Mouse (Mus musculus): ENCODE measurements around the gene Thumpd3.
A peak's percentile ranks its signal among the peaks of the same experiment; 100 is the strongest.

Thumpd3 gene

DNA sequence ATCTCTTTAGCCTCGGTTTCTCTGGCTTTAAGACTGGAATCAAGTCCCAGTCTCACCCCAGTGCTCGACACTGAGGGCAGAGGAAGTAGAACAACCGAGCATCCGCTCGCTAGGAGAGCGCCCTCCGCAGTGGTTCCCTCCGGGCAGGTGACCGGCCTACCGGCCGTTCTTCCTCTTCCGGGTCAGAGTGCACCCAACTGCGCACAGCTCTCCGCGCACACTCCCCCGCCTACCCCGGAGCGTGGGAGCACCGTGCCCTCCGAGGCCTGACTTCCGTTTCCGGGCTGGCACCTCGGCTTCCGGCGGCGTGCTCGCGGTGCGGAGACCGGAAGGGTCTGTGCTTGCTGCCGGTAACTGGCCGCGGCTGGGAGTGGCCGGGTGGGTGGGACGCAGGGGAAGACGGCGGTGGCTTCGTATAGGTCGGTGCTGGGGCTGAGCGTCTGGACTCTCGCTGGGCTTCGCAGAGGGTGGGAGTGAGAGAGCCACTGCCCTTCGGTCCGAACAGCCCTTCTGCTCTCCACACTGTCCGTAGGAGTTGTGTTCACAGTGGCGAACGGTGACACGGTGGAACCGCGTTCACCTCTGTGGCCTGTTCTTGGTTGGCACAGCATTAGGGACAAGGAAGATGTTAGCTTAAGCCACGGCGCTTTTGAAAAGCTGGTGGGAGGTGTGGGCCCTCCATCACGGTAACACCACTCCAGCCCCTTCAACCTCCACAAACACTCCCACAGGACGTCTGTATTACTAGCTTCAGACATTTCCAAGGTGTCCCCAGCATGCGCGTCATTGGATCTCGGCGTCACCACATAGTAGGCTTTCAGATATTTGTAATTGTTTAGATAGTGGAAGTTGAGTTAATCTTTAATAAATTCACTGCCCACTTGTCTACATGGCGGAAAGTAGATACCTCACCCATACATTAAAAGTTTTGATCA, at the start of gene Thumpd3:
Thumpd3 (plus strand) TSS at position 185 of the 935 bp plus-strand sequence.
- peak; percentile 100 for DNase-seq

DNA sequence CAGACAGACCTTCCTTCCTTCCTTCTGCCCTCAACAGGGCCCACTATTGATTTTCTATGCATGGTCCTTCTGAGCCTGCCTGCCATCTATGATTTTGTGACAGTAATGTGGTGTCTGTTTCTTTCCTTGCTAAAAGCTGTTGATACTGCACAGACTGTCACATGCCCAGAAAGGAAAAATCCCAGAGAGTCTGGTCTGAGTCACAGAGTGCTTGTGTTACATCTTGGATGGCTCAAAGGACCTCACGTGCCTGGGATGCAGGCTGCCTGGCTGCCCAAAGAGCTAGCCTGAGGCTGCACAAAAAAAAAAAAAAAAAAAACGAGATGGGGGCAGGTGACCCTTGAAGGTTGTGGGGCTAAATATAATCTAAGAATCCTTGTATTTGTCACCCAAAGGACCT, 46.8 kb upstream of the Thumpd3 start:
- no peak for DNase-seq

DNA sequence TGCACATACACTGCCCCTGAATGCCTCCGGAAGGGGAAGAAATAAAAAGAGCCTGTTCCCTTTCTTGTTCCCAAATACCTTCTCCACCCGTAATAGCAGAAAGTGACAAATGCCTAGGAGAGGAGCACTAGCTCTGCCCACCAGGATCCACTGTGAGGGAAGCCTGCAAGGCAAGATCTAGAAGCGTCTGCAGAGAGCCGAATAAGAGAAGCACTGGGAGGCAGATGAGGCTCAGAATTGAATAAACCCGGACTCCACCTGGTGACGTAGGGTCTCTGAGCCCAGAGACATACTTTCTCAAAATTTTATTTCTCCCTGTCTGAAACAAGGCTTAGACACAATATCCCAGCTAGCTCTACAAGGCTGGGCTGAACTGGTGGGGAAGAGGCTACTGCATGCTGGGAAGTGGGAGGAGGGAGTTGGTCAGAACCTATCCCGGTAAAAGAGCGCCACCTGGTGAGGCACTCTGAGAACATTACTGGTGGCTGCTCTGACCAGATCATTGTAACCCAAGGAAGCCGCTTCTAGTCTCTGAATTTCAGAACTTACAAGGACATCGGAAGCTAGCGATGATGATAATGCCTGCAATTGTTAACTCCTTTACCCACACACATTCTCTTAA, 45.2 kb upstream of the Thumpd3 start:
- peak; percentile 96 for DNase-seq

GRCm38 (mm10) chr6:113001719-113002118, 44.3 kb upstream of the Thumpd3 start:
- DNase-seq: no peak

GRCm38 (mm10) chr6:113003313-113004111, 42.5 kb upstream of the Thumpd3 start:
- DNase-seq: no peak

DNA sequence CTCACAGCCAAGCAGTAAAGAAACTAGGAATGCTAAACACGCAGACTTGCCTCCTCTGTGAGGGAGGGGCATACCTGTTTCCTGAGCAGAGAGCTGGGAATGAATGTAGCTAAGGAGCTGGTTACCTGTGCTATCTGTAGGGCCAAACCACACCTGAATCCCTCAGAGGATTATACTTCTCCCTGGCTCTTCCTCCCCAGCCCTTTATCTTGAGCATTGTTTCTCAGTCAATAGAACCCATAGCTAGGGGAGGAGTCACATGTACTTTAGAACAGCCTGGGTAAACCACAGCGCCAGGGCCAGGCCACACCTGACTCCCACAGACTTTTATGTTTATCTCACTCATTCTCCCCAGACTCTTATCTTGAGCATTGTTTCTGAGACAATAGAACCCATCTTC, 39.2 kb upstream of the Thumpd3 start:
- no peak for DNase-seq

DNA sequence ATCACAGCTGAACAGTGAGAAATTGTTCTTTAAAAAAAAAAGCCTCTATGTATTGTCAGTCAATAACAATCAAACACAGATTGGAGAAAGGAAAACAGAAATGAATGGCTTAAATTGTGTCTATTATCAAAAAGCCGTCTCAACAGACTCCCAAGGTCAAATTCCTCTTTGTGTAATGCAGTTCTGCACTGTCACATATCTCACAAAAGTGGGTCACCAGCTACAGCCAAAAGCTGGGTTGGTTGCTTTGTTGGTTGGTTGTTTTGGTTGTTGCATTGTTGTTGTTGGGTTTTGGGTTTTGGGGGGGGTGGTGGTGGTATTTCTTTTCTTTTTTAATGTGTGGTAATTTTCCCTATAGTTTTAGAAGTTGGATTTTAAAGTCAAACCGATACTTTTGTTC, 34.1 kb upstream of the Thumpd3 start:
- no peak for DNase-seq

- DNase-seq: peak; percentile 99
Measured at GRCm38 (mm10) chr6:113012495-113012941, 33.5 kb upstream of the Thumpd3 start.

DNA sequence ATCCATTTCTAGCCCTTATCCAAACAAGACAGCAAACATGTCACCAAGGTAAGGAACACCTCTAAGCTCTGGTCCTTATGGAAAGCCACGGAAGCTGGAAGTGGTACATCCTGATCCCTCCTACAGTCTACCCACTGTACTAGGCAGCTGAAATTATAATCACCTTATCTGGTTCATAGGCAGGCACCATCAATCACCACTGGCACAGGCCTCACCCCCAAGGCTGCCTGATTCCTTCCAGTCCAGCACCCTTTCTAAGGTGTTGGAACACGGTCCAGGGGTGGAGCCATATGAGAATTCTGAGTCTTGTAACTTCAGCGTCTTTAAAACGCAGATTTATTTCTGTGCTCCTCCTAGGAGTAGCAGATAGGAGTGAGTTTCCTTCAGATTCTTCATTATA, 32.5 kb upstream of the Thumpd3 start:
- peak; percentile 75 for DNase-seq

DNA sequence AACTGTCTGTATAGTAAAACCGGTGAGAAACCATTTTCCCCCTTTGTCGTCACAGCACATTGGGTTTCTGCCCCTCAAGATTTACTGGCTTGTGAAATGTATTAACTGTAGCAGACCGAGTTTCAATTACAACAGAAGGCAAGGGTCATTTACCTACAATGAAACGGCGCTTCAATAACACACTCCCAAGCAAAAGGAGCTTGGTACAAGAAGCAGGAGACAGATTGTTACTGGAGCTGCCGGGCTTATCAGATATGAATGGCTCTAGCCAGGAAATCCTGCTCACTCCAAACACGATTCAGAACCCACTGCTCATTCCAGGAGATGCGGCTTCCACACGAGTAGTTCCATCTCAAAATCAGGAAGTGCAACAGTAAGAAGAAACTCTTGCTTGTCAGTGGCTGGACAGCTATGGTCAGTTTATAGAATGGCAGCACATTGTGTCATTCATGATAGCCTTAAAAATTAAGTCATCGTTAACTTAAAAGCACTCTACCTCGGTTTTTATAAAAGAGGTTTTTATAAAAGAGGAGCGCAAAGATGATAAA, 28.5 kb upstream of the Thumpd3 start:
- no peak for DNase-seq

- DNase-seq: peak; percentile 36
Measured at GRCm38 (mm10) chr6:113018139-113018538, 27.9 kb upstream of the Thumpd3 start.

GRCm38 (mm10) chr6:113024866-113025265, 21.2 kb upstream of the Thumpd3 start:
- no peak for DNase-seq

- peak; percentile 79 for DNase-seq
Measured at GRCm38 (mm10) chr6:113025774-113026173, 20.3 kb upstream of the Thumpd3 start.

DNA sequence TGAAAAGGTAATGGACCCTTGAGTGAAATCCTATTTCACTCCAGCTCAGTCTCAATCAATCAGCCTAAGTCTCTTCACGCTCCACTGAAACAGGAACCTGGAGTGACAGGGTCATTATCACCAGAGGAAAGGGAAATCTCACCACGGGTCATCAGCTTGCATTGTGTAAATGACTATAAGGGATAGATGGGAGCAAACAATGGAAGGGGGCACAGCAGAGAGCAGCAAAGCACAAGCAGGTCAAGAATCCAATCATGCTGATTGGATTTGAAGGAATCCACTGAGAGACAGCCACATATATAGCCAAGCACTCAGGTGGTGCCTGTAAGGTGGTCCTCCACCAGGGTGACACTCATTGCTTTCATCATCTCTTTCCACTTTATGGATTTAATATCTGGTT, 18.6 kb upstream of the Thumpd3 start:
- DNase-seq: peak; percentile 56

DNA sequence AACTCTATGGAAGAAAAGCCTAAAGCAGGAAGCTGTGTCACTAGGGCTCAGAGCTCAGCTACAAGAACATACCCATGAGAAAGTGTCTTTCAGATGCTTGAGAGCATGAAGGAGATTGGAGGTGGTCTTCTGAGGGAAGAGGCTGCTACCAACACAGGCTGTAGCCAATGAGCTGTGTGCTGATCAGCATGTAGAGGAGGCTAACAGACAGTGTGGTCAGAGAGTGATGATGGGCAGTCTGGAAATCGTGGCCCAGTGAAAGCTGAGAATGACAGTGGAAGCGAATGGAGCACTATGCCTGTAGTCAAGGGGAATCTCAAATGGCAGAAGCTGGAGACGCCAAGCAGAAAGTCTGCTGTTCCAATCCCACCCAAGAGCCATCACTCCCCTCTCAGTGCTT, 17.0 kb upstream of the Thumpd3 start:
- DNase-seq: peak; percentile 59

GRCm38 (mm10) chr6:113030553-113030952, 15.5 kb upstream of the Thumpd3 start:
- DNase-seq: peak; percentile 40

DNA sequence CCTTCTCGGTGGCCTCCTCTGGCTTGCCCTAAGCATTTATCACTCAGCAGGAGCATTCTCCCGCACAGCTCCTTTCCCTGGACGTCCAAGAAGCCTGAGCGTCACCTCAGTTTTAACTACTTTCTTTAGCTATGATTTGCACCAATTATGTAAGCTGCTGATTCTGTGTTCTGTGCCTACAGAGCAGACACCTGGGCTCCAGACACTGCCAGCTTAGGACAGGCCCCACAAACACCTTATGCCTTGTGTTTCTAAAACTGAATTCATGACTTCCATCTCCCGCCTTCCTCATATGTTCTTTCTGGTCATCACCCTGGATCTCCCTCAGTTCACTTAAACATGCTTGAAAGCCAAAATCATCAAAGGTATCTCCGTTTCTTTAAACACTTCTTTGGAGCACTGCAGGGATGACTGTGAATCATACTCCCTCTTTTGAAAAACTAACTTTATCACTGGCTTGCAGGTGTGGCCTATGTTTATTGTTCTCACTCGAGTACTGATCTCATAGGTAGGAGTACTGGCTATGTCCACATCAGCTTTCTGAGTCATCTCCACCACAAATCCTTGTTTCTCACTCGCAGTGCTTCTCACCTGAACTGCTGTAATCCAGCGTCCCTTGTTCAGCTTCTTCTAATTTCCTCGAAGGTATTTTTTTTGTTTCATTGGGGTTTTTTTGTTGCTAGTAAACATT, 14.9 kb upstream of the Thumpd3 start:
- peak; percentile 43 for DNase-seq

- peak; percentile 74 for DNase-seq
Measured at GRCm38 (mm10) chr6:113032121-113032520, 13.9 kb upstream of the Thumpd3 start.

DNA sequence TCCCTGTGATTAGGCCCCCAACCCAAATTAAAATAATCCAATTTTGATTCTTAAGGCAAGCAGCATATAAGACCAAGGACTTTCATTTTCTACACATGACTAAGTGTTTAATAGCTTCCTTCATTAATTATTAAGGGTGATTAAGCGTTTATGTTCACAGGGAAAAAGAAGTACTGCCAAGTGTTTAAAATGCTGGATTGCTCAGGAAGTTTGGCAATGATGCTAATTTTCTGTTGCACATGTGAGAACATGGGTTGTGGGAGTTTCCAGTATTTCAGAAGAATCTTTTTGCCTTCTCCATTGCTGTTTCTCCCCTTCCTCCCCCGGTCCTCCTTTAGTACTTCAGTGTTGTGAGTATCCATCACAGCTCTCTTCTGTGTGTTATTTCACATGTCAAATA, 12.8 kb upstream of the Thumpd3 start:
- peak; percentile 7 for DNase-seq

- DNase-seq: peak; percentile 54
Measured at GRCm38 (mm10) chr6:113034466-113034865, 11.6 kb upstream of the Thumpd3 start.

GRCm38 (mm10) chr6:113036463-113037175, 9.4 kb upstream of the Thumpd3 start:
- peak; percentile 55 for DNase-seq
